Mouse (Mus musculus) embryonic facial prominence, embryonic 12.5 days (tissue): ENCODE measurements around the gene Synm. TPM values are rescaled to one million over a fixed set of nuclear protein-coding genes. Genes with fewer than 3 reads are reported as not detected.

Experiments
- ATAC-seq: fragments of 200-750 bp; cut with Nextera tagmentation; 2 replicates; pipeline ENCODE4 v1.8.0; 2017; ENCODE audit not compliant: insufficient number of reproducible peaks, insufficient read depth, low FRiP score, low TSS enrichment
- H3K27ac ChIP-seq: fragments of 300-500 bp; sonication (generic); 2 replicates; pipeline ENCODE4 v1.5.1; 2016; ENCODE audit warnings: mild to moderate bottlenecking
- H3K27me3 ChIP-seq: fragments of 300-500 bp; sonication (generic); 2 replicates; pipeline ENCODE4 v1.6.1; 2016; ENCODE audit warnings: mild to moderate bottlenecking, moderate library complexity
- H3K36me3 ChIP-seq: fragments of 300-500 bp; sonication (generic); 2 replicates; pipeline ENCODE4 v1.6.1; 2016; ENCODE audit warnings: mild to moderate bottlenecking
- H3K4me1 ChIP-seq: fragments of 300-500 bp; sonication (generic); 2 replicates; pipeline ENCODE4 v1.6.1; 2016
- H3K4me2 ChIP-seq: fragments of 300-500 bp; sonication (generic); replicated peaks from 2 replicates; pipeline ENCODE4 v1.6.1; 2016; ENCODE audit warnings: mild to moderate bottlenecking, moderate library complexity
- H3K4me3 ChIP-seq: fragments of 300-500 bp; sonication (generic); 2 replicates; pipeline ENCODE4 v1.5.1; 2016; ENCODE audit warnings: mild to moderate bottlenecking
- H3K9ac ChIP-seq: fragments of 300-500 bp; sonication (generic); 2 replicates; pipeline ENCODE4 v1.6.1; 2016; ENCODE audit warnings: mild to moderate bottlenecking, moderate library complexity
- H3K9me3 ChIP-seq: fragments of 300-500 bp; sonication (generic); 2 replicates; pipeline ENCODE4 v1.6.1; 2016; ENCODE audit warnings: mild to moderate bottlenecking, moderate library complexity
- WGBS: fragments of 180-500 bp; shearing (Covaris S2); methylation state at CpG from one replicate; pipeline ENCODE4 v1.1.7; 2016; 5-methylcytosine and 5-hydroxymethylcytosine counted together
- polyA plus RNA-seq: library from polyadenylated mRNA; unstranded; fragments of >200 nt; fragmentation: Nextera tagmentation; extraction: Ambion mirVana; gene quantifications from 2 replicates; pipeline ENCODE4 v1.2.1, GENCODE M21; 2016

The Synm gene
- polyA plus RNA-seq = 3.7 and 4.5 TPM in 2 replicates

DNA sequence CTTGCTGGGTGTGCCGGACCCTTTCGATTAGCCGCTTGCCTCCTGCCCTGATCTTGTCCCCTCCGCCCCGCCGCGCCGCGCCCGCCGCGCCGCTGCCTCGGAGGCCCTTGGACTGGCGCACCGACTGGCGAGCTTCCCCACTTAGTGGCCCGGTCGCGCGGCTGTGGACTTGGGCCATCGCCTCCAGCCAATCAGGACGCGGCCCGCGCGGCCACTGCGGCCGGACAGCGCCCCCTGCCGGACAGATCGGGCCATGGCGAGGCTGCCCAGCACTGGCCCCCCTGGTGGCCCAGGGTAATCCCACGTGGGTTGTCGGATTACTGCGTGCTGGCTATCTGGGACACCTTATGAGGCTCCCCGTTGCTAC, at the start of gene Synm:
TSS of gene Synm (minus strand) at position 114 of the 367 bp plus-strand sequence.
- Histone ChIP-seq H3K27ac (0 out of 2 replicates have a peak within 1 kb of the TSS, but pooled peaks have one; percentile 13), H3K4me2 (peak within 1 kb of the TSS; percentile 99), H3K27me3 (peaks cover 21% of the 10 kb centered on the region), H3K9me3 (no peaks in the 10 kb centered on the region), H3K36me3 (no peaks in the 10 kb centered on the region), H3K9ac (peak within 1 kb of the TSS; percentile 55), H3K4me1 (peaks cover 10% of the 10 kb centered on the region; the same call in 1 of the 2 replicates), H3K4me3 (peak within 1 kb of the TSS; percentile 56)
- under 1% methylated on average over 37 of the region's 37 CpGs for WGBS
- ATAC-seq = peak; percentile 83

DNA sequence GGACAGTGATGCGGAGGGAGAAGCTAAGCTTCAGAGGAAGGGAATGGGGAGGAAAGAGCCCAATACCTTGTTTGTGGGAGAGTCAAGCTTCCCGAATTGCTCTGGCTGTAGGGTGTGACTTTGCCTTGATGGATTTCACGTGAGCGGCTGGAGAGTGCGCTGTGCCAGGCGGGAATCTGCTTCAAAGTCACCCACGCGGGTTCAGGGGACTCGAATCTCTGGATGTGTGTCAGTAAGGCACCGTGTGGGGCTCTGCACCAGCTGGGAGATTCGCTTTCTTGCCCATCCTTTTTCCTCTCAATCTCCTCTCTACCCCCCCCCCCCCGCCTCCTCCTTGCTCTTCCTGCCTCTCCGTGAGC, 44.3 kb upstream of the Synm start:
- H3K27me3 ChIP-seq = no peaks in the 10 kb centered on the region
- WGBS = 12% methylated on average over 12 of the region's 13 CpGs
- H3K9me3 ChIP-seq = no peaks in the 10 kb centered on the region
- peak overlapping the region; percentile 37 for H3K4me3 ChIP-seq
- peak overlapping the region; percentile 33; the same call in 1 of the 2 replicates for H3K9ac ChIP-seq
- H3K36me3 ChIP-seq = no peaks in the 10 kb centered on the region
- no peak; the same call in 1 of the 2 replicates for ATAC-seq
- no peak overlapping the region for H3K27ac ChIP-seq
- peaks cover 9% of the 10 kb centered on the region for H3K4me1 ChIP-seq
- H3K4me2 ChIP-seq = peak overlapping the region; percentile 67

DNA sequence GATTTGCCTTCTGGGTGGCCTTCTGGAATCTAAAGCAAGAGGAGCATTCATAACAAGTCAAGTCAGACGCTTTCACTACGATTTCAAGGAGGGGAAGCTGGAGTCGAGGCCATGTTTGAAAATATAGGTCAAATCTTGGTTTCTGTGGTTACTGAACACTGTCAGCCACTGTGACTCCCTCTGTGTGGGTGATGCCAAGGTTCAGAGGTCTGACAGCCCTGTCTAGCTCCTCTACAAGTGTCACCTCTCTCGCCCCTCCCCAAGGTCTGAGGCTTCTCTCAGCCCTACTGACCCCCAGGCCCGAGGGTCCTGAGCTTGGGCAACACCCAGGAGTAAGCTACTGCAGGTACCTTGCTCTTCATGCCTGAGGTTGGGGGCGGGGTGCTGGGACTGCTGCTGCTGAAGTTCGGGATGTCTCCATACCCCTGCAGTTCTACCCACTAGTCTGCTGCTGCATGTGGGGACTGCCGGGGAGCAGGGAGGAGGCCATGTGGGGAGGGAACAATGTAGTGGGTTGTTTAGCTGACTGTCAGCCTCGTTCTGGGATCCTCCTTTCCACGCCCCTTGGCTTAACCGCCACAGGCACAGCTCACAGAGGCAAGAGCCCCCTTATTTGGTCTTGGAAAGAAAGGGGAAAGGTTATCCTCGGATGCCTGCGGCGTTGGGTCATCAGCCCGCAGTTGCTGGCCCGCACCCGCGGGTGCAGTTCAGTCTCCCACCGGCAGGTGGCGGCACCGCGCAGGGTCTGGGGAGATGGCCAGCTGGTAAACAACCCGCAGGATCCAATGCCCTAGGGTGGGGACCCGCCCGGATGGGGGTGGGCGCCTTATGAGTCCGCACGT, 43.7 kb upstream of the Synm start:
- ATAC-seq = peak; percentile 62
- WGBS = 12% methylated on average over 28 of the region's 28 CpGs
- no peaks in the 10 kb centered on the region for H3K36me3 ChIP-seq
- H3K9ac ChIP-seq = no peak overlapping the region
- H3K4me3 ChIP-seq = peak overlapping the region; percentile 37
- H3K27ac ChIP-seq = no peak overlapping the region
- H3K4me1 ChIP-seq = peaks cover 9% of the 10 kb centered on the region
- no peaks in the 10 kb centered on the region for H3K9me3 ChIP-seq
- peak overlapping the region; percentile 67 for H3K4me2 ChIP-seq
- no peaks in the 10 kb centered on the region for H3K27me3 ChIP-seq

DNA sequence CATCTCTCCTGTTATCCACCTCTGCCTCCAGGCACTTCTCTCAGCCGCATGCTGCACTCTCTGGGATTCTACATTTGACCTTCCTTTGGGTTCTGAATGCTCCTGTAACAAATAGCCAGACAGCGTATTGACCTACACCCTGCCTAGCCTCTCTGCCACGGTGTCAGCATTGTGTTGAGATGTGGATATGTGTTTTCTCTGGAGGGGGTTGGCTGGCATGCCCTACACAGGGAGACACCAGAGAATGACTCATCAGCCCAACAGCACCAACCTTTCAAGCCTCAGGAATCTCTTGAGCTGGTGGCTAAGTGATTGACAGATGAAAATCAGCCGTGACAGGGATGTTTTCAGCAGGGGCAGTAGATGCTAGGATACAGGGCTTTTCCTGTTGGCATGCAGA, 41.5 kb upstream of the Synm start:
- Histone ChIP-seq H3K9ac (no peak overlapping the region), H3K4me2 (no peak overlapping the region), H3K4me3 (no peak overlapping the region), H3K9me3 (no peaks in the 10 kb centered on the region), H3K4me1 (peaks cover 12% of the 10 kb centered on the region), H3K36me3 (no peaks in the 10 kb centered on the region), H3K27me3 (no peaks in the 10 kb centered on the region), H3K27ac (no peak overlapping the region)
- WGBS = 51% methylated on average over 4 of the region's 4 CpGs
- no peak for ATAC-seq

GRCm38 (mm10) chr7:67800547-67800946, 41.0 kb upstream of the Synm start:
- Histone ChIP-seq H3K4me3 (no peak overlapping the region), H3K9ac (no peak overlapping the region), H3K36me3 (no peaks in the 10 kb centered on the region), H3K4me1 (peaks cover 12% of the 10 kb centered on the region), H3K27me3 (no peaks in the 10 kb centered on the region), H3K9me3 (no peaks in the 10 kb centered on the region), H3K27ac (no peak overlapping the region), H3K4me2 (no peak overlapping the region)
- no peak for ATAC-seq
- WGBS = 81% methylated on average over 6 of the region's 6 CpGs

DNA sequence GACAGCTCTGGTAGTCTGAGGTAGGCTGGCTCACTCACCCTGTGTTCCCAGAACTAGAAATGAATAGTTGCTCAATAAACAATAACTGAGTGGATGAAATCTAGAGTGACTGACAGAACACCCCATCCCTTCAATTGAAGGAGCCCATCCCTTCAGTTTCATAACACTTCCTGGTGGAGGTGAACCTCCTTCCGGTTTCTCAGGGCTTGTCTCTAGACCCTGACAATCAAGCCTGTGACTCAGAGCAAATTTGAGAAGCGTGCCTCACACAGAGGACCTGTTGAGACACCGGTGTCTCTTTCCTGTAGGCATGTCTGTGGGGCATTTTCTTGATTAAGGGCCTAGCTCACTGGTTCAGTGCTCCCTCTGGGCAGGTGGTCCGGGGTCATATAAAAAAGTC, 38.9 kb upstream of the Synm start:
- no peaks in the 10 kb centered on the region for H3K36me3 ChIP-seq
- no peak overlapping the region for H3K9ac ChIP-seq
- H3K9me3 ChIP-seq = no peaks in the 10 kb centered on the region
- no peaks in the 10 kb centered on the region for H3K27me3 ChIP-seq
- no peak overlapping the region for H3K27ac ChIP-seq
- H3K4me2 ChIP-seq = no peak overlapping the region
- peaks cover 8% of the 10 kb centered on the region for H3K4me1 ChIP-seq
- WGBS = 76% methylated on average over 4 of the region's 4 CpGs
- no peak for ATAC-seq
- no peak overlapping the region for H3K4me3 ChIP-seq

DNA sequence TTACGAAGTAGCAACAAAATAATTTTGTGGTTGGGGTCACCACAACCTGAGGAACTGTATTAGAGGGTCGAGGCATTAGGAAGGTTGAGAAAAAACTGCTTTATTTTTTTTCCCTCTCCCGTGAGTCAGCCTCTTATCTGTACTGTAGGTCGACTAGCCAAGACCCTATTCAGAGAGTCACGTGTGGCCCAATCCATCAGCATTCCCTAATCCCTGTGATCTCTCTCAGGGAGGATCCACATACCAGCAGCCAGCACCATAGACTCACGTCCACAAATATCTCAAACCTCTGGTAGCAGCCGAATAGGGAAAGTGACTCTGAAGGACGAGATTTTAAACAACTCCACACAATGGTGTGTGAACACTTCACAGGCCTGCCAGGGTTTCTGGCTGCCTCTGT, 37.5 kb upstream of the Synm start:
- H3K27ac ChIP-seq = no peak overlapping the region
- no peaks in the 10 kb centered on the region for H3K9me3 ChIP-seq
- WGBS = 40% methylated on average over 8 of the region's 8 CpGs
- no peaks in the 10 kb centered on the region for H3K27me3 ChIP-seq
- H3K4me1 ChIP-seq = peaks cover 3% of the 10 kb centered on the region; the same call in 1 of the 2 replicates
- H3K9ac ChIP-seq = no peak overlapping the region
- ATAC-seq = no peak
- H3K36me3 ChIP-seq = no peaks in the 10 kb centered on the region
- no peak overlapping the region for H3K4me3 ChIP-seq
- no peak overlapping the region for H3K4me2 ChIP-seq

DNA sequence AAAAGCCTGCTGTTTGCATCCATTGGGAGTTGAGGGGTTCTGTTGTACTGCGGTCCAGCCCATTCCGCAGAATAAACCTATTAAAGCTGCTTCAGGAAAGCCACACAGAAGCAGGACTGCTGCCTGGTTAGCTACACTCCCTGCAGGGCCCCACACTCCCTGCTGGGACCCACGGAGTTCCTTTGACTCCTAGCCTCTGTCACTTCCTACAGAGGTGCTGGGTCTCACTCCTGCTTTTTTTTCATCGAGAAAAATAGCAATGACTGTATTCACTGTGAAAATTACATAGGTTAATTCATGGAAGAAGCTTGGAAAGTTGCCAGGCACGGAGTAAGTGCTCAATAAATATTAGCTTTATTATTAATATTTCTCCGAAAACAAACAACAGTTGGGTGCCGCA, 33.9 kb upstream of the Synm start:
- Histone ChIP-seq H3K9ac (no peak overlapping the region), H3K4me1 (peaks cover 7% of the 10 kb centered on the region; the same call in 1 of the 2 replicates), H3K9me3 (no peaks in the 10 kb centered on the region), H3K27ac (no peak overlapping the region), H3K27me3 (no peaks in the 10 kb centered on the region), H3K36me3 (no peaks in the 10 kb centered on the region), H3K4me3 (no peak overlapping the region), H3K4me2 (no peak overlapping the region)
- no peak for ATAC-seq
- WGBS = 69% methylated on average over 7 of the region's 7 CpGs

GRCm38 (mm10) chr7:67791256-67791655, 31.7 kb upstream of the Synm start:
- ATAC-seq = no peak
- H3K27me3 ChIP-seq = no peaks in the 10 kb centered on the region
- 55% methylated on average over 7 of the region's 7 CpGs for WGBS
- no peak overlapping the region for H3K27ac ChIP-seq
- H3K36me3 ChIP-seq = no peaks in the 10 kb centered on the region
- no peaks in the 10 kb centered on the region for H3K9me3 ChIP-seq
- H3K9ac ChIP-seq = no peak overlapping the region
- H3K4me3 ChIP-seq = no peak overlapping the region
- H3K4me1 ChIP-seq = peaks cover 4% of the 10 kb centered on the region; the same call in 1 of the 2 replicates
- no peak overlapping the region for H3K4me2 ChIP-seq

GRCm38 (mm10) chr7:67788713-67789112, 29.2 kb upstream of the Synm start:
- no peak for ATAC-seq
- Histone ChIP-seq H3K4me3 (no peak overlapping the region), H3K4me2 (no peak overlapping the region; the same call in 1 of the 2 replicates), H3K9me3 (no peaks in the 10 kb centered on the region), H3K27me3 (no peaks in the 10 kb centered on the region), H3K27ac (no peak overlapping the region), H3K36me3 (no peaks in the 10 kb centered on the region), H3K9ac (no peak overlapping the region), H3K4me1 (peaks cover 4% of the 10 kb centered on the region; the same call in 1 of the 2 replicates)
- WGBS = 12% methylated on average over 10 of the region's 10 CpGs

DNA sequence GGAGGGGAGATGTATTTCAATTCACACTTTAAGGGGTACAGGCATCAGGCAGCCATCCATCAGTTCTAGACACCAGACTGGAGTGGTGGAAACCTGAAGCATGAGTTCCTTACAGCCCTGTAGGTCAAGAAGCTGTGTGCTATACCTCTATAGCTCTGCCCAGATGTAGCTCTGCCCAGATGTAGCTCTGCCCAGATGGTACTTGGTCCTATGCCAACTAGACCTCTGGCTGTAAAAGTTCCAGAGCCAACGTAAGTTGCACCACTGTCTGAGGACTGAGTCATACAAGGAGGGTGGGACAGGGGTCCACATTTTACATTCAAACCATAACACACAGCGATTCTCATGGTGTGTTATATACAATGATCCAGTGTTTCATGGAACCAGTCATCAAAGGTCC, 28.3 kb upstream of the Synm start:
- H3K9me3 ChIP-seq = no peaks in the 10 kb centered on the region
- no peak overlapping the region for H3K9ac ChIP-seq
- H3K4me1 ChIP-seq = peaks cover 4% of the 10 kb centered on the region; the same call in 1 of the 2 replicates
- no peak overlapping the region for H3K27ac ChIP-seq
- no peak overlapping the region for H3K4me2 ChIP-seq
- no peaks in the 10 kb centered on the region for H3K27me3 ChIP-seq
- ATAC-seq = no peak
- H3K36me3 ChIP-seq = no peaks in the 10 kb centered on the region
- 66% methylated on average over 2 of the region's 2 CpGs for WGBS
- H3K4me3 ChIP-seq = no peak overlapping the region

GRCm38 (mm10) chr7:67776636-67777305, 17.2 kb upstream of the Synm start:
- Histone ChIP-seq H3K4me2 (no peak overlapping the region), H3K4me1 (no peaks in the 10 kb centered on the region), H3K9me3 (no peaks in the 10 kb centered on the region), H3K9ac (no peak overlapping the region), H3K27ac (no peak overlapping the region), H3K36me3 (no peaks in the 10 kb centered on the region), H3K4me3 (no peak overlapping the region), H3K27me3 (no peaks in the 10 kb centered on the region)
- ATAC-seq = no peak
- 59% methylated on average over 12 of the region's 12 CpGs for WGBS
